Mouse (Mus musculus): ENCODE results near the gene Gm17359.

Gene Gm17359

DNA sequence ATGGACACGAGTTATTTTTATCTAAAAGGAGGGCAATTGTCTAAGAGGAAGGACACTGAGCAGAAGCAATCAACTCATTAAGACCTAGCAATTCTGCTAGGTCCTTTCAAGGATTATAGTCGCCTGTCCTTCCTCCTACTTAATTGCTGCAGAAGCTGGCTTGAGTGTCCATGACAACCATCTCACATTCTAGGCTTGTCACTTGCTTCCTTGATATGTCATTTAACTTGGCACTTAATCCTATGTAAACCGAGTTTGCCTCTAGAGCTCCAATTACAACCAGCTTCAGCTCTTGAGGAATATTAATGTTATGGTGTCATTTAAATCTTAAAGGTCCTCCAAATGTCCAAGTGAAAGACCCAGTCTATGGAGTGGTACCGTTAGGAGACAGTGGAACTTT, 22.3 kb downstream of the Gm17359 start:
- no peak for DNase-seq (ENCODE audit: low spot score)

DNA sequence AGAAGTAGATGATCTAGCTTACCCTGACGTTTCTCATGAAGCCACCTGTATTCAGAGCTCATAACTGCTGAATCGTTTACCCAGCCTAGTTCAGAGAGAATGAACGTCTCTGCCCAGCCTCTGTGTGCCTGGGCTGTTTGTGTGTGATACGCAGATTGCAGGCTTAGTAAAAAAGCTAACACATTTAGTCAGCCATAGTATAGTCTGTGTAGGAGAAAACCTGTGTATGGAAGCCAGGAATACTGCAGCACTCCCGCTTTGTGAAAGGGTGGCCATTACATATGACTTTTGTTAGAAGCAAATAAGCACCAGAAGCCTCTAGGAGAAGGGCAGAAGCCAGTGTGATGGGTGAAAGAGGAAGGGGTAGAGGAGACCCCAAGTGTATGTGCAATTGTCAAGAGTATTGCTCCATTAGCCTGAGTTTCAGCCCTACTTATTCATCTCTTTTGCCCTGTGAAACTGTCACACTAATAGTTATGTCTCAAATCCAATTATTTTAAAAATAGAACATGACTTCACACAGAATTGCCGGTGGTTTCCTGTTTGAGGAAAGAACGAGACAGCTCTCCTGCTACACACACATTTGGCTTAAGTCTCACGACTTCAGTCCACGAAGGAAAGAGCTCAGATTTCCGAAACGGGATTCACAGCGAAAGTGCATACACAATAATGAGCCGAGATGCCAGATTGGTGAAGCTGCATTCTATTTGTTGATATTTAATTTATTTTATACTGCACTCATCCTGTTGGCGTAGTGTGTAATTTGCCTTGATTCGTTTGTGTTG, 24.0 kb downstream of the Gm17359 start:
- no peak for DNase-seq (ENCODE audit: low spot score)

DNA sequence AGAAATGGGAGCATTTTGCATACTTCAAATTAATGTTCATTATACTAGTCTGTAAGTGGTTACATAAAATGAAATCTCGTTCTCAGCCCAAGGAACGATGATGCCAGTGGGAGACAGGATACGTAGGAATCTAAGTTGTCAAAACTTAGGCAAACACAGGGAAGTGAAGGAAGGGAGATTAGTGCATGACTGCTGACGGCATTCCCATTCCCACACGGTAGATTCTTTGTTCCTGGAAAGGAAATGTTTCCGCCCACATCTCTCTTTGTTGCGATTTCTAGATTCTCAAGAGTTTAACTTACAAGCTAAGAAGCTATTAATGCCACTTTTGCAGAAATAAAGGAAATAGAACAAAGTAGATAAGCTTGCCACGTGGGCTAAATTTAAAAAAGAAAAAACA, 29.6 kb downstream of the Gm17359 start:
- no peak for DNase-seq (ENCODE audit: low spot score)

DNA sequence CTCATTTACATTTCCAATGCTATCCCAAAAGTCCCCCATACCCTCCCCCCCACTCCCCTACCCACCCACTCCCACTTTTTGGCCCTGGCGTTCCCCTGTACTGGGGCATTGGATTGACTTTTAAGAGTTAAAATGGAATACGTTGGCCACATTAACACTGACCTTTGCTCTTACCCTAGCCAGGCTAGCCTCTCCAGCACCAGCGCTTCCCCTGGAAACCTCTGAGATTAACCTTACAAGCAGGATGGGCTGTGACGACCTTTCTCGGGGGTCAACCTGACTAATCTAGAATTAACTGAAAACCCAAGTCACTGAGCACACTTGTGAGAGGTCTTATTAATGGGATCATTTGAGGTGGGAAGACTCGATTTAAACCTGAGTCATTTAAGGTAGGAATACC, 31.8 kb downstream of the Gm17359 start:
- DNase-seq (ENCODE audit: low spot score): no peak

DNA sequence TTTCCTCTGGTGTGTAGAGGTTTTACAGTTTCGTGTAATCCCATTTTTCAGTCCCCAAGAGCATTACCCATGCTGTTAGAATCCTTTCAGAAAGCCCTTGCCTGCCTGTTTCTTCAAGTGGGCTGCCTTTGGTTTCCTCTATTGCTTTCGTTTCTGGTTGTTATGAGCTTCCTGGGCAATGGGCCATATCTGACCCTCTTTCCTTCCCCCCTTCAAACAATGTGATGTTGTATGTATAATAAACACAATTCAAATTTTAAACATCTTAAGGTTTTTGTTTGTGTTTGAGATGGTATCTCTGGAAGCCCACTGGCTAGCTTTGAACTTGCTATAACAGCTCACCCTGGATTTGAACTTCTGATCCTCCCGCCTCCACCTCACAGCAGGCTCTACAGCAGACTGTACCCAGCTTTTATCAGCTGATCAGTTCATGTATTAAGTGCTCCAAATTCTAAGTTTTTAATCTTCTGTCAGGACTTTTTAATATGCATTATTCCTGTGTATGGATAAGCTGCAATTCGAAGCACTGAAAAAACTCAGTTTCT, 34.0 kb downstream of the Gm17359 start:
- DNase-seq (ENCODE audit: low spot score): no peak

DNA sequence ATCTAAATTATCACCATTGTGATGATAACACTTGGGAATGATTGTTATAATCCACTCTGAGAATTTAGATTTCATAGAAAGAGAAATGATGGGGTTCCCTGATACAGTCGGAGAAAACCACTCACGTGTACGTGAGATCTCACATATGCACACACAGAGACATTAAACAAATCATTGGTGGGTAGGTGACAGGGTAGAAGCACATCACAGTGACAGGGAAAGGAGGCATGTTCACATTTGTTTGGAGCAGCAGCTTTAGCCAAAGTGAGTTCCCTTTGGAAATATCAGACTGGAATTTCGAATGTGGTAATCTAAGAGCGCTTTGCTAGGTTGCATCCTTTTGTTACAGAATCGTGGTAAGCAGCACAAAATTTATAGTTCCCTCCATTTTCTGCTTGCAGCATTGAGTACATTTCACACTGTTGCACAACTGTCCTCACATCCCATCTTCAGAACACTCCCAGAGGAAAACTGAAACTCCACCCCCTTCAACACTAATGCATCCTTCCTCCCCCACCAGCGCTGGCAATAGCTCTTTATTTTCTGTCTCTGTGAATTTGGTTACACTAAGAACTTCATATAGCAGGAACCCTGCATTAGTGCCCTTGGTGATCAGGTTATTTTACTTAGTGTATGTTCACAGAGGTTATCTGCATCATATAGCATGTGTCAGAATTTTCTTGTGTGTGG, 35.2 kb downstream of the Gm17359 start:
- no peak for DNase-seq (ENCODE audit: low spot score)

DNA sequence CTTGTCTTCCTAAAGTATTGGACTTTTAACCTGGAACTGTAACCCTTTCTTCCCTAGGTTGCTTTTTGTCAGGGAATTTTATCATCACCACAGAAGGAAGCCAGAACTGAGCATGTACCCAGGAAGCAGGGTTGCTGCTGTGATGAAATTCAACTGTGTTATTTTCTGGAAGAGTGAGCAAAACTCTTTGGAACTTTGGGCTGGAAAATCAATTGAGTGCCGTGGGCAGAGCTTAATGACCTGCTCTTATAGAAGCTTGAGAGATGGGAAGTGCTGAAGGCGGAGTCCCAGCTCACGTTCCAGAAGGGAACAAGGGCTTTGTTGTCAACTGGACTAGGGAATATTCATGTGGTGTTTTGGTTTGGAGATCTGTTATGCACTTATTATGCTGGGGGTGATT, 37.5 kb downstream of the Gm17359 start:
- no peak for DNase-seq (ENCODE audit: low spot score)

DNA sequence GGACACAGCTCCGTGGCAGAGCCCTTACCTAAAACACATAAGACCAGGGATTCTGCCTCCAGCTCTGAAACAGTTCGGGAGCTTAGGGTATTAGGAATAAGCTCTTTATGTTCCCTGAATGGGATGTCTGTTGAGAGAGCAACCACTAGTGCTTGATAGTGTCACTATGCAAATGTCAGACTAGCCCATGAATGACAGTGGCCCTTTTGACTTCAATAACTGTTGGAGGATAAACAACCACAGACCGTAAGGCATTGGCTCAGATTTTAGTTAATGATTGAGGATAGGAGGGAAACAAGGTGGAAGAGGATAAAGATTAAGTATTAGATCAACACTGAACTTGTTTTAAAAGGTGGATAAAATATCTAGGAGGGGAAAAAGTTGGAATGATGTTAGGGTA, 41.6 kb downstream of the Gm17359 start:
- no peak for DNase-seq (ENCODE audit: low spot score)

DNA sequence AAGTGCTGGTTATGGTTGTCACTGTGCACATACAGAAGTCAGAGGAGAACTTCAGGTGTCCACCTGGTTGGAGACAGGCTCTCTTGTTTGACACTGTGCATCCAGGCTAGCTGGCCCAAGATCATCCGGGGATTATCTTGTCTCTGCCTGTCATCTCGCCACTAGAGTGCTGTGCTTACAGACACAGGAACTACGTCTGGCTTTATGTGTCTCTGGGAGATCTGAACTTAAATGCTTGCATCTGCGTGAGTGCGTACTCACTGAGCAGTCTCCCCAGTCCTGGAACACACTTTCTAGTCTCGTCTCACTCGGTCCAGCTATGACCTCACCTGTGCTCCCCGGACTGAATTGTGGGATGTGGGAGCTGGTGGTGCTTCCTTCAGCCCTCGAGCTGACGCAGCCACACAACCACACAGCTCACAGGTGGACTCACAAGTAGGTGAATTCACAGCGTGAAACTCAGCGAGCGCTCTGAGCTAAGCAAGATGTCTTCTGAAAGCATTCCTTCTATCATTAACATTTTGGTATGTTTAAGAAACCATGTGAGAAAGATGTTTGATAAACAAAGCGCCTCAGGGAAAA, 42.9 kb downstream of the Gm17359 start:
- DNase-seq (ENCODE audit: low spot score): no peak

DNA sequence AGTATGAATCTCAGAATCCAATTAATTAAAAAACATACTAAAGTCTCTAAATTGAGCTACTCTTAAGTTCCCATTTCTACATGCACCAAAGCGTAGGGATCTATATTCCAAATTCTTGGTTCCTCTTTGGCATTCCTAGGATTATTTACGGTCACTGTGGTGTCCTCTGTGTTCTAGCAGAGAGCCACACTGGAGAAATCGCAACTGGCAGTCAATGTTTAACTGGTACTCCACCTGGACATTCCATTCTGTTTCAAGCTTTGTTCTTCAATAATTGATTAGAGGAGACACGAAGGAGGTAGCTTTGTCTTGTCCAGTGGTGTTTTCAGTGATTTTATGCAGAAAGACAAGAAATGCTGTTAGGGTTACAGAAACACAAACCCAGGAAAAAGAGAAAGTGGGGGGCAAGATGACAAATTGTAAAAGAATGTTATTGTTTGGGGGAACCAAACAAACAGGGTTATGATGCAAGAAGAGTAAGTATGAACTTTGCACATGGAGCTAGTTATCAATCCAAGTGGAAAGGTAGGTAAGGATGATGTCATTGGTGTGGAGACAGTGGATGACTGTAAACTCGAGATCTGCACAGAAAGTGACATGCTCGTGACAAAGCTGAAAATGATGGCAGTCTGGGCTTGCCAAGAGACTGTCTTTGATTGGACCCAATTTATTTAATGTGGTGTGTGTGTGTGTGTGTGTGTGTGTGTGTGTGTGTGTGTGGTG, 43.6 kb downstream of the Gm17359 start:
- no peak for DNase-seq (ENCODE audit: low spot score)

DNA sequence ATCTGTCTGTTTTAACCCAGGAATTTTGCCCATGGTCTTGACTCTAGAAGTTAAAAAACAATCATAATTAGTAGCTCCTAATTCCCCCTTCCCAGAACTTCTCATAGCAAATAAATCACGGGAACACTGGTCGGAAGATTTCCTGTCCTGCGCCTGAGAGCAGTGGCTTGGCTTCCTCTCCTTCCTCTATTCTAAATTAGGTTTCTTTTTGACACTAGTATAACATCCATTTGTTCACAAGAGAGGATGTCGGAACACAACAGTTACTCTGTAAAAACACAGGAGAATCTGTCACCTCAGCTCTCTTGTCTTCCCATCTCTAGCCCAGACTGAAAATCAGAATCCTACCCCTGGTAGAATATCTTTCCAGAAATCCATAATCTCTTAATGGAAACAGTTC, 44.9 kb downstream of the Gm17359 start:
- no peak for DNase-seq (ENCODE audit: low spot score)

DNA sequence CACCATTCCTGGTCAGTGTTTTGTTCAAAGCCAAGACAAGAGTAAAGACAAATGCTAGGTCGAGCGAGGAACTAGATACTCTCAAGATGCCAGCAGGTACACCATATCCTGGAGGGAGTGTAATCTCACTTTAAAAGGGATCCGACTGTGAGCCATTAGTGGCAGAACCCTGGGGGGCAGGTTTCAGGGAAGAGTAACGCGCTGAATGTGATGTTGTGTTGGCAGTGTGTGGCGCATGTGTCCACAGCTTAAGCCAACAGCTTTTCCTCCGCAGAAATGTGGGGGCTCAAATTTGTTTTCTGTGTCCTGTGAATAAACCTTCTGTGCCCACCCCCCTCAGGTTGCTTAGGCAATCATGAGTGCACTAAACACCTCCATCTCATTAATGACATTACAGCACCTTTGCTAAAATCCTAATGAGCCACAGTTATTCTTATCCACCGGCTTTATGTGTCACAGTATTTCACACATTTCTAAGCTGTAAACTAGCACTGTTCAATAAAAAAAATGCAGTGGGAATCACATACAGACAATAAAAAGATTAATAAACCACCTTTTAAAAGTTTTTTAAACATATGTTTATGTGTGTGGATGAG, 49.1 kb downstream of the Gm17359 start:
- no peak for DNase-seq (ENCODE audit: low spot score)

DNA sequence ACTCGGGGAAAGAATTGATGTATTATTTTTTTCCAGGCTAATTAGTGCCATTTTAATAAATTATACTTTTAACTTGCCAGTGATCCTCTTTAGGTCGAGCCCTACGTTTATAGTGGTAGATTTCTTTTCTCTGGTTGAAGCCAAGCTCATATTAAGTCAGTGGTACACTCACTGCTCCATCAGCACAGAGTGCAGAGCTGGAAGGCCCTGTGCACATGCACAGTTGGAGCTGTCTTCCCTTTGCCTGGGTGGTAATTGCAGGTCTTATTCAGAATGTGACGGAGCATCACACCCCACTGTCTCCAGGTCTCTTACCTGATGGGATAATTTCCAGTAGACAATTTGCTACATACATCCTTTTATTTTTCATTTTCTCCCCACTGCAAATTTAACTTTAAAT, 52.6 kb downstream of the Gm17359 start:
- DNase-seq (ENCODE audit: low spot score): no peak

DNA sequence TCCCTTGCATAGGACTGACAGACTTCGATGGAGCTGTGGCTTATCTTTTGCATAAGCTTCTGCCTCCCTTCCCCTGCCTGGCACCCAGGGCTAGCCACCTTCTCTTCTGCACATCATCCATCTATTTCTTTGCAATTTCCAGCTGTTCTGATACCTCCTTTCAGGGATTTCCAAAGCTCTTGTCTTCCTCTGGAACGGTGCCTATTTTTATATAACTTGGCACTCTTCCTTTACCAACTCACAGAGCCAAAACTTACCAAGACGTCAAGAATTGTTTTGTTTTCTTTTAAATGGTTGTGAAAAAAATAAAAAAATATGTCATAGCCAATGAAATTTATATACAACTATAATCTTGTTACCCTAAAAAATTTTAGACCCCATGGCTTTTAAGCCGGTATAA, 64.1 kb downstream of the Gm17359 start:
- DNase-seq (ENCODE audit: low spot score): no peak

DNA sequence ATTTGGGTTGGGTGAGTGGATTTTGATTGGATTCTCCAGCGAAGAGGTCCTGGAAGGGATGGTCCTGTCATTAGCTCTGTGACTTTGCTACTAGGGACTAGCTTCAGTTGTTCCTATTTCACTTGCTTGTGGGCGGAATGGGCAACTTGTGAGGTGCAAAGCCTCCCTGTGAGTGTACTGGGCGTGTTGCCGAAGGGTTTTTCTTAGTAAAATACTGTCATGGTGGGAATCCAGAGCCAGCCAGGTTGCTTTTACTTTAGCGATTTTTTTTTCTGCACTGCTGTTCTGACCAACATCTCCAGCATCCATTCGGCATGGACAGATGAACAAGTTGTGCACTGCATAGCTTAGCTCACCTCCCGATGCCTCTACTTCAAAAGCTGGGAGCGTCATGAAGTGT, 65.6 kb downstream of the Gm17359 start:
- no peak for DNase-seq (ENCODE audit: low spot score)

DNA sequence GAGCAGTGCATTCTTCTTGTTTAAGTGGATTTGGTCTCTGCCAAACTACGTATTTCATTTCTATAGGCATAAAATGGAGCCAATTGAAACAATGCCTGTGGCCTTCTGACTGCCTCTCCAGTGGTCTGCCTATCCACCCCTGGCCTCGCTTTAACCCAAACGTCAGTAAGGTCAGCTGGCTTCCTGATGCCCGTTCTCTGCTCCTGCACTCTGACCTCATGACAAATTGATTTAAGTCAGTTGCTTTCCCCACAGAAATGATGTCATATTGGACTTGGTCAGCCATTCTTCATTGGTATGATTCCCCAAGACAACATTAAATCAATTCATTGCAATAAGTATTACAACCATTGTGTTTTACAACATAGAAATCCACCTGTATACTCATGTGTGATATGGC, 72.1 kb downstream of the Gm17359 start:
- no peak for DNase-seq (ENCODE audit: low spot score)

DNA sequence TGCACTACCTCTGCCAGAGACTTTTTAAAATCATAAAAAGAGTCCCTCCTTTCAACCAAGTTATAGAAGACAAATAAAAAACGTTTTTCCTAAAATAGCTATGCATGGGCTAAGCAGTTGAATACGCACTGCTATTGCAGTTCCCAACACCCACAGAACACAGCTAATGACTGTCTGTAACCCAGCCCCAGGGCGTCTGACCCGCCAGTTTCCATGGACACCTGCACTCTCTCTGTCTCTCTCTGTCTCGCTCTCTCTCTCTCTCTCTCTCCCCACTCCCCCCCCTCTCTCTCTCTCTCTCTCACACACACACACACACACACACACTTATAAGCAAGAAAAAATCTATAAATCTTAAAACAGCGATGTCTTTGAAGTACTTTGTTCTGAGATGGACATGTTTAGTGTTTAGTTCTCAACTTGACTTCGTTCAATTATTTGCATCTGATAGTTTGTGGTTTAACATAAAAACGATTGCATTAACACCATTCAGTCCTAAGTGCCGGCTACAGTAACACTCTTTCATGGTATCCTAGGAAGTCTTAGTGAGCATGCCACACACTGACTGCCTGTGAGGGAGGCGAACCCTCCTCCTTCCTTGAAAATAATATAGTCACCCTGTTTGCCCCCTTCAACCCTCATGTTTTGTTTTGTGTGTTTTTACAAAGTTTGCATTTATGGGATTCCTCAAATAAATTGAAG, 73.6 kb downstream of the Gm17359 start:
- DNase-seq (ENCODE audit: low spot score): no peak

DNA sequence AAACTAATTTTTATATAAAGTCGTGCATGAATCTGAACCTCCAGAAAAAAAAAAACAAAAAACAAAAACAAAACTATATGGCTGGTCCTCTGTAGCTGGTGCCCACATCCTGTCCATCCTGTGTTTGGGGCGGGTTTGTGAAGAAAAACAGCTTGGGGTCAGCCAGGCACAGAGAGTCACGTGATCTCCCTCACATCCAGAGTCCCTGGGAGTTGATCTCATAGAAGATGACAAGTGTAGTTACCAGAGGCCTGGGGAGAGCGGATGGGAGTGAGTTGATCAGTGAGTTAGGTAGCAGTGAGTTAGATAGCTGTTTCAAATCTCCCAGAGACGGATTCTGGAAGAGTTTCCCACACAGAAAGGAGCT, 74.2 kb downstream of the Gm17359 start:
- DNase-seq (ENCODE audit: low spot score): no peak

DNA sequence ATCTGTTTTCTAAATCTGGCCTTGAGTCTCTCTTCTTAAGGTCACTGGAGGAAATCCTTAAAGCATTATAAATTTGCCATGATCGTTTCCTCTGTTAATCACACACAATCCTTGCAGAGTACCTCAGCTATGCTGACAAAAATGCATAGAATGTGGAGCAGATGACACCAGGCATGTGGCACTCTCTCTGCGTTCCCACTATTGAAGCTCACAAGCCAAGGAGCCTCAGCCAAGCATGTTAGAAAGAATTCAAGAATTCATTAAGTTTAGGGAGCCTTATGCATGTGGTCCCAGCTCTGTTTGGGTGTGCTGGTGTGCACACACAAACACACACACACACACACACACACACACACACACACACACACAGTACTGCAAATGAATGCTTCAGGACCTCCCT, 75.2 kb downstream of the Gm17359 start:
- no peak for DNase-seq (ENCODE audit: low spot score)

DNA sequence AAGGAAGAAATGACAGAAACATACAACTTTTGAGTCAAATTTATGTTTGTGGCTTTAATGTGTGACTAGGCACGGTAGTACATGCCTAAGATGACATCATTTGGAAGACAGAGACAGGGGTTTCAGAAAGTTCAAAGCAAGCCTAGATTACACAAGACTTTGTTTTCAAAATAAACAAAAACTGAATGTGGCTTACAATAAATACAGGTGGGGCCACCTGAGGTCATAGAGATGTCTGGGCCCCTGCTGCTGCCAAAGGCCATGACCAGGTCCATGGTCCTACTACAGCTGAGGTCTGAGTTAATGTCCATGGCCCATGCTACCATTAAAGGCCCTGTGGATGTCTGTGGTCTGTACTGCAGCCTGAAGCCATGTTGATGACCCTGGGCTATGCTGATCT, 77.0 kb downstream of the Gm17359 start:
- no peak for DNase-seq (ENCODE audit: low spot score)

DNA sequence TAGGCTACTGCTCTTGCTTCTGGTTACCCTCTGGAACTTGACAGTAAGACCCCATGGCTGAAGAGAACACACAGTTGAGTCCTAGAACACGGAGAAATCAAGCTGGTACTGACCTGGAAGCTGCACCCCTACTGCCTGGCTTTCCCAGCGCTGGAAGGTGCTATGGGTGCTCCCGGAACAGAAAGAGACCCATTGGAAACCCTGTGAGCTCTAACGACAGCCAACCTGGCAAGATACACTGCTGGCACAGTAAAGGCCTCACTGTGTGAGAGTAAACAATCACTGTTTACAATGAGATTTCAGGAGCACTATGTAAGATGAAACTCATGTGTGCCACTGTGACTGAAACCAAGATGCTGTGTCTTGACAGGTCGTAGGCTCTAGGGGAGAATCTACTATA, 78.6 kb downstream of the Gm17359 start:
- no peak for DNase-seq (ENCODE audit: low spot score)

DNA sequence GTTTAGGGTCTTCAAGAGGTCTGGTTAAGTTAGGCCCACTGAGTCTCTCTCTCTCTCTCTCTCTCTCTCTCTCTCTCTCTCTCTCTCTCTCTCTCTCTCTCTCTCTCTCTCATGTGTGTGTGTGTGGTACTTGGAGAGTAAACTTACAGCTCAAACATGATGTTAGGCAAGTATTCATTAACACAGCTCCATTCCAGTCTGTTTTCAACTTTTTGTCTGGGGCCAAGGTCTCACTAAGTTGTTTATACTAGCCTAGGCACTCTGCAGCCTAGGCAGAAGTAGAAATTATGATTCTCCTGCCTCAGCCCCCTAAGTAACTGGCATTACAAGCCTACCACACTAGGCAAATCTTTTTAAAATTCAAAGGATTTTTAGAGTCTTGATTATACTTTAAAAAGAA, 79.5 kb downstream of the Gm17359 start:
- DNase-seq (ENCODE audit: low spot score): no peak
